Mouse (Mus musculus) right cerebral cortex, postnatal 10 days (tissue): ENCODE results near the gene Snx6.
"Not testable (repeated sequence)": the region's sequence is repeated elsewhere in the genome, so short reads cannot be mapped to it uniquely, and the experiment has no call there.

Experiments
- DNase-seq, 2 experiments: peaks; one replicate each; pipeline ENCODE4 v3.0.0; 2021; ENCODE audit warnings: low spot score in 2 of 2

Gene Snx6

GRCm38 (mm10) chr12:54803531-54803930 lies 8.0 kb upstream of the Snx6 start:
- no peak for DNase-seq

GRCm38 (mm10) chr12:54796516-54797195 lies 1.2 kb upstream of the Snx6 start:
- DNase-seq: no peak

- DNase-seq: no peak
Measured at GRCm38 (mm10) chr12:54794392-54794791, 1.1 kb downstream of the Snx6 start.

DNA sequence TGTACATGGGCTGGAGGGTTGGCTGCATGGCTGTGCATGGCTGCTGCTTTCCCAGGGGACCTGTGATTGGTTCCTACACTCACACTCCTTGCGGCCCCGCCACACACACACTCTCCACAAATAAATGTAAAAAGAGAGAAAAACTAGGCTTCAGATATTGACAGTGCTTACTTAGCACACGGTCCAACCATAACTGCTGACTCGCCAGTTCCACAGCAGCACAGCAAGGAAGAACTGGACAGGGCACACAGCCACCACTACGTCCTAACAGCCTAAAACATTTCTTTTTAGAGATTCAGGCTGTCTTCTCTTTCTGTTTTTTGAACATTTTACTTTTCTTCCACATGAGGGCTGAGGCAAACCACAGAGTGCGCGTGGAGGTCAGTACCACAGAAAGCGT lies 4.0 kb downstream of the Snx6 start:
- no peak for DNase-seq

GRCm38 (mm10) chr12:54789346-54790143 lies 6.0 kb downstream of the Snx6 start:
- DNase-seq: peak in 1 of 2 experiments; percentile 30

DNA sequence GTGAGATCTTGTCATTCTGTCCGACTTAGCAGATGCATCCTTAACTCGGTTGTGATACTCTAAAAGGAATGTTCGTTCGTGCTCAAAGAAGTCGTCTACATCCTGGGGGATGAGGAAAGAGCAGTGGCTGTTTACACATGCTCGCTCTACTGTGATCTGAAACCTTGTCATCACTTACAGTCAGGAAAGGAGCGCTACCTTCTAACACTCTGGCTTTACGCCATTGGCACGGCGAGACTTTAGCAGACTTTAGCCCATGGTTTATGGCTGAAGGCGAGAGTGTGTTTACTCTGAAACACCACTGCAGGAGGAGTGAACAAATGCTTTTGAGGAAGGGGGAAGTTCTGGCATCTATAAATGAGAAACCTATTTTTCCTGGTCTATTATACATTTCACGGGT lies 31.9 kb downstream of the Snx6 start:
- no peak for DNase-seq

DNA sequence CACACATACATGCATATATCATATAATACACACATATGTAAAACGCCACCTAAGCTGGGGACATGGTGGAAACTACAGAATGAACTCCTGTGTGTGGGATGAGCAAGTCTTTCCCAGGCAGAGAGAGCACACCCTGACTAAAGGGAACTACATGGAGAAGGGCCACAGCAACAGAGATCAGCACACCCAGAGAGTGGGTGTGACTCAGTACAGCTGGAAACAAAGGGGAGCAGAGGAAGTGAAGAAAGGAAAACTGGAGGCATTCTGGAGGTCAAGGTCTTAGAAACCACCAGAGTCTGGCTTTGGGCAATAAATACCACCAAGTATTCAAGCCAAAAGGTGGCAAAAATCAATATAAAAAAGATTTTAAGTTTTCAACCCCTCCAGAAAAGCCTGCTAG lies 34.8 kb downstream of the Snx6 start:
- no peak for DNase-seq

- DNase-seq: no peak
Measured at GRCm38 (mm10) chr12:54758846-54759245, 36.7 kb downstream of the Snx6 start.

DNA sequence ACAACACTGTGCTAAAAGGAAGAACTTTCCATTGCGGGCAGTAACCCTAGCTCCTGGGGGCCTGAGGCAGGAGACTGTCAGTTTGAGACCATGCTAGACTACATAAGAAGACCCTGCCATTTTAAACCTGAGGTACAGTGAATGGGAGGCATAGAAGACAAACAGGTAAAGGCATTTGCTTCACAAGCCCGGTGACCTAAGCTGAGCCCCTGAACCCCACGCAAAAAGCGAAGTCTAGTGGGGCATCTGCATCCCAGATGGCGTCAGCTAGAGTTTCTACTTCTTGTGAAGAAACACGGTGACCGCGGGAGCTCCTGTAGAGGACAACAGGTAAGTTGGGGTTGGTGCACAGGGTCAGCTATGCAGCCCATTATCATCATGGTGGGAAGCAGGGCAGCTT lies 46.9 kb downstream of the Snx6 start:
- no peak for DNase-seq

DNA sequence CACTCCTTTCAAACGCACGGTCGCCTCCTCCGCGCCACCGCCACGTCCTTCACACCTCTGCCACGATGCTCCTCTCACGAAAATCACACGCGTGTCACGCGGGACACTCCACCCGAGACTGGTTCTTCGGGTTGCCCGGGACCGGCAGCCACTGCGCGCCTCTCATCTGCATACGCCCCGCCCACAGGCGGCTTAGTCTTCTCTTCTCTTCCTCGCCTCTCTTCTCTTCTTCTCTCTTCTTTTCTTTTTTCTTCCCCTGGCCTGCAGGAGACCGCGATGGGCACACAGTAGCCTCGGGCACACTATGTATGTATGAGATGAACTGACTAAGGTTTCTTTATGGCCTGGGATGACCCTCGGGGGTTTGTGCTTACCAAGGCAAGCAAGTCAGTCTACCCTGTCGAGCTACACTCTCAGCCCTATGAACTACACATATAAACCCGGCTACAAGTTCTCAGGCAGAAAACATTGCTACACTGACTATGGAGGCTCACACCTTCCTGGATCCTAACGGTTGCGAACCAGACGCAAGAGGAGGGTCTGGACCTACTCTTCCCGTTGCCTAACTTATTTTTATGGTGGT lies 56.8 kb downstream of the Snx6 start:
- DNase-seq: not testable (repeated sequence)

DNA sequence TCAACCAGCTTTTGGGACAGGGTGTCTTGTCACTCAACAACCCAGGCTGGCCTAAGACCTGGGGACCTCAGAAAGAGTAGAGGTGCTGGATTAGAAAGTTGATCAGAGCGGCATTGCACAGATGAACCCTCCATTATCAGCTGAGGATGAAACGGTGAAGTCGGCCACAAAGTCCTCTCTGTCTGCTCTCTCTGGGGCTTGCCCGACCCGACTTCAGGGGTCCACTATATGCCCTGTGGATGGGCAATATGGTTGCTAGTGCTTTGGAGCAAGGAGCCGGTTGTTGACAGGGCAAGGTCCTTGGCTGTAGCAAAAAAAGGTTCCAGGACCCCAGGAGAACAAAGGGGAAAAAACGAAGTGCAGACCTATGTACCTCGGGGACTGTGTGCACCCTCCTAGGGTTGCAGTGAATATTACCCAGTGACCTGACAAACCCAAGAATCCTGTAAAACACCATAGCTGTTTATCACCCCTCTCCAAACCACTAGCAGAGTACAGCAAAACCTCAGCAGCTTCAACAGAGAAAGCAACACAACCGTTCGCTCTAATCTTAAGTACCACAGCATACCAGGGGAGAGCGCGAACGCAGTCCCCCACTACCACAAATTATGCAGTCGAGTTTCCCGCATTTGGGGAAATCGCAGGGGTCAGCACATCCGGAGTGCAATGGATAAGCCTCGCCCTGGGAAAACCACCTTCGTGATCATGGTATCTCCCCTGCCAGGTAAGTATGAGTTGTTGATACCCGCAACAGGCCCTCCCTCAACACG lies 57.4 kb downstream of the Snx6 start:
- DNase-seq: not testable (repeated sequence)

GRCm38 (mm10) chr12:54734307-54735131 lies 61.0 kb downstream of the Snx6 start:
- peak; percentile 68 to 71 for DNase-seq

DNA sequence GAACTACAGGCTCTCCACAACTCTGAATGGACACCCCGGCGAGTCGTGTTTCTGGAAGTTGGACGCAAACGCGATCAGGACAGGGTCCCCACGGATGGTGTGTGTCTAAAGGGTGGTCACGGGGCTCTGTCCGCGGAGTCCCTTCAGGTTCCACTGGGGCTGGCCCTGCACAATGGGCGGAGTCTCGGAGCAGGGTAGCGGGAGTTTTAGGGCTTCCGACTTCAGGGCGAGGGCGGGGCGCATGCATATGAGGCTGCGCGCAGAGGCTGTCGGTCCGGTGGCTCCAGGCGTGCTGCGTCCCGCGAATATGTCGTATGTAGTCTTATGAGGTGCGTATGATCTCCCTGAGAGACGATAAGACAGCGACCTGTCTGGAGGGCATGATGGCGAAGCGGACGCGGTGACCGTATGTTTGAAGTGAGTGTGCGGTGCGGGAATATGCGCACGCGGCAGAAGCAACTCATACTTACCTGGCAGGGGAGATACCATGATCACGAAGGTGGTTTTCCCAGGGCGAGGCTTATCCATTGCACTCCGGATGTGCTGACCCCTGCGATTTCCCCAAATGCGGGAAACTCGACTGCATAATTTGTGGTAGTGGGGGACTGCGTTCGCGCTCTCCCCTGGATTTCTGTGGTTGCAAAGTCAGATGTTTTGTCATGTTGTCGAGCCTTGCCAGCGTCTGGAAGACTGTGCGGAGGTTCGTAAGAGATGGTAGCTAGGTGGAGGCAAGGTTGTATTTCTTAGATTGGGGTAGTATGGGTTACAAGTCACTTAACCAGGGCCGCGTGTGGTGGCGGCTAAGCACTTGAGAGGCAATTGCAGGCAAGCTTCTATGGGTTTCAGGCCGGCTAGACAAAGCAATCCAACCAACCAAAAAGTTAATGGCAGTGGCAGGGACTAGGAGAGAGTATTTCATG lies 66.1 kb downstream of the Snx6 start:
- not testable (repeated sequence) for DNase-seq

- DNase-seq: not testable (repeated sequence)
Measured at GRCm38 (mm10) chr12:54718871-54719786, 76.4 kb downstream of the Snx6 start.

GRCm38 (mm10) chr12:54717516-54717915 lies 78.0 kb downstream of the Snx6 start:
- peak in 1 of 2 experiments; percentile 16 for DNase-seq

DNA sequence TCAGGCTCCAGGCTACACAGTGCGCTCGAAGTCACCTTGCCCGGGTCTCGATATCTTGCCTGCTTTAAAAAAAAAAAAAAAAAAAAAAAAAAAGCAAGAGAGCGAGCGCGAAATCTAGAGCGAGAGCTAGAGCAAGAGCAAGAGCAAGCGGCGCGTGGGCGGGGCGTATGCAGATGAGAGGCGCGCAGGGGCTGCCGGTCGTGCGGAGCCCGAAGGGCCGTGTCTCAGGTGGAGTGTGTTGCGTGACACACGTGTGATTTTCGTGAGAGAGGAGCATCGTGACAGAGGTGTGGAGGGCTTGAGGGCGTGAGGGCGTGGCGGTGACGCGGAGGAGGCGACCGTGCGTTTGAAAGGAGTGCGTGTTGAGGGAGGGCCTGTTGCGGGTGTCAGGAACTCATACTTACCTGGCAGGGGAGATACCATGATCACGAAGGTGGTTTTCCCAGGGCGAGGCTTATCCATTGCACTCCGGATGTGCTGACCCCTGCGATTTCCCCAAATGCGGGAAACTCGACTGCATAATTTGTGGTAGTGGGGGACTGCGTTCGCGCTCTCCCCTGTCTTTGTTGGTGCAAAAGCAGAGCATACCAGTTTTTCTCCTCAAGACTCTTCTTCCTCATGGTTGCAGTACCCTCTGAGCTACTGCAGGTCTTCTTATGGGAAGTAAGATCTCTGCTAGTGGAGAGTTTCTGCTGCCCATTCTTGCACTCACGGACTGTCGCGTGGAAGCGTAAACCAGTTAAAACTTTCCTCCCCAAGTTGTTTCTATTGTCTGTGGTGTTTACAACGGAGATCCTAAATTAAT lies 81.5 kb downstream of the Snx6 start:
- peak; percentile 77 to 79 for DNase-seq

DNA sequence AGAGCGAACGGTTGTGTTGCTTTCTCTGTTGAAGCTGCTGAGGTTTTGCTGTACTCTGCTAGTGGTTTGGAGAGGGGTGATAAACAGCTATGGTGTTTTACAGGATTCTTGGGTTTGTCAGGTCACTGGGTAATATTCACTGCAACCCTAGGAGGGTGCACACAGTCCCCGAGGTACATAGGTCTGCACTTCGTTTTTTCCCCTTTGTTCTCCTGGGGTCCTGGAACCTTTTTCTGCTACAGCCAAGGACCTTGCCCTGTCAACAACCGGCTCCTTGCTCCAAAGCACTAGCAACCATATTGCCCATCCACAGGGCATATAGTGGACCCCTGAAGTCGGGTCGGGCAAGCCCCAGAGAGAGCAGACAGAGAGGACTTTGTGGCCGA lies 85.0 kb downstream of the Snx6 start:
- DNase-seq: peak; percentile 77 to 91
